Mouse (Mus musculus) cerebellum, adult 2 months (tissue): ENCODE data around the gene Ppp1r35. TPM values are rescaled to one million over a fixed set of nuclear protein-coding genes. Genes with fewer than 3 reads are reported as not detected.

Source experiments
- DNase-seq, 2 experiments: peaks; one replicate each; pipeline ENCODE4 v3.0.0; 2021
- H3K27ac ChIP-seq: fragments of 200-500 bp; 2 replicates; pipeline ENCODE4 v1.5.1; 2012; ENCODE audit warnings: low read length, control low read depth, inconsistent platforms; ENCODE audit not compliant: insufficient read depth
- H3K27me3 ChIP-seq: fragments of 200-500 bp; 2 replicates; pipeline ENCODE4 v1.6.1; 2012; ENCODE audit warnings: inconsistent platforms, mild to moderate bottlenecking, low read length, moderate library complexity; ENCODE audit not compliant: control insufficient read depth, insufficient read depth
- H3K4me1 ChIP-seq: fragments of 200-500 bp; 2 replicates; pipeline ENCODE4 v1.6.1; 2011; ENCODE audit warnings: low read length; ENCODE audit not compliant: control insufficient read depth, insufficient read depth
- H3K4me3 ChIP-seq: fragments of 200-500 bp; replicated peaks from 2 replicates; pipeline ENCODE3; 2011; ENCODE audit warnings: mild to moderate bottlenecking, low read depth, low read length, control low read depth; ENCODE audit not compliant: insufficient read depth
- CTCF ChIP-seq: fragments of 200-500 bp; IDR thresholded peaks from 2 replicates; pipeline ENCODE4 v1.5.1; 2011; ENCODE audit warnings: low read depth, mild to moderate bottlenecking, control low read depth, low read length, moderate library complexity, borderline replicate concordance; ENCODE audit not compliant: insufficient read depth
- POLR2A ChIP-seq: fragments of 200-500 bp; IDR thresholded peaks from 2 replicates; pipeline ENCODE4 v1.6.1; 2011; ENCODE audit warnings: low read length, control low read depth, borderline replicate concordance; ENCODE audit not compliant: insufficient read depth
- WGBS: fragments of 180-500 bp; shearing (Covaris S2); methylation state at CpG from one replicate; pipeline ENCODE4 v1.1.7; 2018; 5-methylcytosine and 5-hydroxymethylcytosine counted together
- polyA plus RNA-seq: library from polyadenylated mRNA; depleted of rRNA; stranded (reverse); fragments of >200 nt; gene quantifications from 2 replicates; pipeline ENCODE4 v1.2.3, GENCODE M21; 2012

The Ppp1r35 gene
- polyA plus RNA-seq, 1 experiment = 47.0 TPM

- peak; percentile 62 for TF ChIP-seq POLR2A
- peak; percentile 79 for TF ChIP-seq CTCF
- DNase-seq = peak; percentile 80 to 92
- WGBS = 2% methylated on average over 69 of the region's 71 CpGs
- peaks cover 13% of the 10 kb centered on the region for H3K4me1 ChIP-seq
- H3K4me3 ChIP-seq = peak within 1 kb of the TSS; percentile 66
- no peaks in the 10 kb centered on the region for H3K27me3 ChIP-seq
- peak within 1 kb of the TSS; percentile 58 for H3K27ac ChIP-seq
Observed at GRCm38 (mm10) chr5:137741023-137741931, 37.4 kb upstream of the Ppp1r35 start, which contains the start of gene Nyap1. TSS of gene Nyap1 (minus strand) at chr5:137741607.

DNA sequence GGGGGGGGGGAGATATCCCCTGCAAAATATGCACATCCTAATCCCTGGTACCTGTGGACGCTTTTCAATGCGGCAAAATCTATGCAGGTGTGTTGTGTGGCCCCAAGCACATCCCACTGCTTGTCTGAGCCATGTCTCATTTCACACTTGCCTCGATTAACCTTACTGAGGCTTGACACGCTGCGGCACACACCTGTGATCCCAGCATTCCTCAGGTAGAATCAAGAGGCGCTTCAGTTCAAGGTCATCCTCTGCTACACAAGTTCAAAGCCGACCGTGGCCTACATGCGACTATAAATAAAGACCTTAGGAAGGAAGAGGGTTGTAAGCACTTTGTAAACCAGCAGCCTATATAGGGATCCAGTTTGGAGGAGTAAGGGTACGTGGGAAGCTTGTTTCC is 36.6 kb upstream of the Ppp1r35 start:
- Histone ChIP-seq H3K27ac (no peak overlapping the region), H3K4me3 (peak overlapping the region; percentile 9), H3K27me3 (no peaks in the 10 kb centered on the region), H3K4me1 (peaks cover 13% of the 10 kb centered on the region)
- no peak for DNase-seq
- 76% methylated on average over 10 of the region's 10 CpGs for WGBS
- no peak for TF ChIP-seq POLR2A
- no peak for TF ChIP-seq CTCF

- DNase-seq = no peak
- Histone ChIP-seq H3K27ac (no peak overlapping the region), H3K27me3 (no peaks in the 10 kb centered on the region), H3K4me1 (peaks cover 10% of the 10 kb centered on the region), H3K4me3 (no peak overlapping the region)
- no peak for TF ChIP-seq CTCF
- no peak for TF ChIP-seq POLR2A
- WGBS = 94% methylated on average over 6 of the region's 6 CpGs
Observed at GRCm38 (mm10) chr5:137742836-137743235, 35.8 kb upstream of the Ppp1r35 start.

- Histone ChIP-seq H3K4me3 (no peak overlapping the region), H3K27ac (no peak overlapping the region), H3K4me1 (peaks cover 6% of the 10 kb centered on the region), H3K27me3 (no peaks in the 10 kb centered on the region)
- no peak for DNase-seq
- TF ChIP-seq CTCF (no peak), POLR2A (no peak)
- 53% methylated on average over 7 of the region's 7 CpGs for whole genome bisulfite sequencing
Observed at GRCm38 (mm10) chr5:137744197-137744596, 34.5 kb upstream of the Ppp1r35 start.

DNA sequence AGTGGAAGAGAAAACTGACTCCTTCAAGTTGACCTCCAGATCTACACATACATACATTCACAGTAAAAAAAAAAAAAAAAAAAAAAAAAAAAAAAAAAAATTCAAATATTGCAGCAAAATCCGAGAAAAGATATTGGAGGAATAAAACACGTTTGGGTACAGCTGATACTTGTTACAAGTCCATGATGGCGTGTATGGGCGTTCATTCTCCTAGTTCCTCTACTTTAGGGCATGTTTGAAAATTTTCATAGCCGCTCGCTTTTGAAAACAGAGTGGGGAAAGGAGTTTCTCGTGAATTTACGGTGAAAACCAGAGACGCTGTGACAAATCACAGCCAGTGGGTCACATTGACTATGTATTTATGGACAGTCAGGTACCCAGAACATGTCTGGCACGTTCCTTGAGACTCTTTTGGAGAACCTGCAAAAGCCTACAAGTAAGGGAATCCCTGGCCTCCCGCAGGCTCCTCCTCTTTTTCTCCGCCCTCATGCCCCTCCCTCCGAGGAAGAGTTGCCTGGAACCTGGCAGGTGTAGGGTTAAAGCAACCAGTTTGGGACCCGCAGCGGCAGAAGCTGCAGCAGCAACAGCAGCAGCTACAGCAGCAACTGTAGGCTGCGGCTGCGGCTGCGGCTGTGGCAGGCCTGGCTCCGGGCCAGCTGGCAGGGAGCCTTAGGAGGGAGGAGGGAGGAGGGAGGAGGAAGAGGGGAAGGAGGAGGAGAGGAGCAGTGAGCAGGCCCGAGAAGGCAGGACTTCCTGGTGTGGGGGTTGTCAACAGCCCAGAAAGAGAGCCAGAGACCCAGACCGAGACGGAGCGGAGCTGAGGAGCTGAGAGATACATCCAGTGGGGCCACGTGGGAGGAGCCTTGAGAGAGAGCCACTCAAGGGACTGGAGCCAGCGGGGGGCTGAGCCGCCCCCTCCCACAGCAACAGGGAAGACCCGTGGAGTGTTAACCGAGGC is 33.2 kb upstream of the Ppp1r35 start, which contains the start of gene Tsc22d4:
TSS of gene Tsc22d4 (plus strand) at position 517 of the 958 bp plus-strand sequence.
- Histone ChIP-seq H3K27ac (peak within 1 kb of the TSS; percentile 33), H3K27me3 (no peaks in the 10 kb centered on the region), H3K4me3 (peak within 1 kb of the TSS; percentile 73), H3K4me1 (peaks cover 6% of the 10 kb centered on the region)
- peak; percentile 88 to 89 for DNase-seq
- TF ChIP-seq POLR2A (0 out of 2 replicates have a peak, but pooled peaks have one; percentile 28), CTCF (no peak)
- WGBS = 2% methylated on average over 28 of the region's 28 CpGs

GRCm38 (mm10) chr5:137746282-137746850 is 32.3 kb upstream of the Ppp1r35 start:
- Histone ChIP-seq H3K4me3 (peak overlapping the region; percentile 73), H3K27me3 (no peaks in the 10 kb centered on the region), H3K4me1 (peaks cover 6% of the 10 kb centered on the region), H3K27ac (peak overlapping the region; percentile 33)
- under 1% methylated on average over 20 of the region's 20 CpGs for WGBS
- peak; percentile 56 to 68 for DNase-seq
- TF ChIP-seq CTCF (no peak), POLR2A (no peak)

- Histone ChIP-seq H3K27me3 (no peaks in the 10 kb centered on the region), H3K27ac (peak overlapping the region; percentile 66), H3K4me3 (peak overlapping the region; percentile 73), H3K4me1 (peaks cover 6% of the 10 kb centered on the region)
- no peak for TF ChIP-seq CTCF
- no peak for TF ChIP-seq POLR2A
- DNase-seq = peak in 1 of 2 experiments; percentile 34
- 2% methylated on average over 16 of the region's 16 CpGs for WGBS
Observed at GRCm38 (mm10) chr5:137746851-137747325, 31.8 kb upstream of the Ppp1r35 start.
